Mouse (Mus musculus) cerebellum, adult 2 months (tissue): ENCODE measurements at regions not wholly inside any gene's neighbourhood (a gene's known extent, or its start where the extent isn't known, plus 50 kb on each side); places are given as distances from the start of the nearest gene placed in this dataset.

Experiments
- DNase-seq, 2 experiments: peaks; one replicate each; pipeline ENCODE4 v3.0.0; 2021
- H3K27ac ChIP-seq: fragments of 200-500 bp; 2 replicates; pipeline ENCODE4 v1.5.1; 2012; ENCODE audit warnings: low read length, control low read depth, inconsistent platforms; ENCODE audit not compliant: insufficient read depth
- H3K27me3 ChIP-seq: fragments of 200-500 bp; 2 replicates; pipeline ENCODE4 v1.6.1; 2012; ENCODE audit warnings: inconsistent platforms, mild to moderate bottlenecking, low read length, moderate library complexity; ENCODE audit not compliant: control insufficient read depth, insufficient read depth
- H3K4me1 ChIP-seq: fragments of 200-500 bp; 2 replicates; pipeline ENCODE4 v1.6.1; 2011; ENCODE audit warnings: low read length; ENCODE audit not compliant: control insufficient read depth, insufficient read depth
- H3K4me3 ChIP-seq: fragments of 200-500 bp; replicated peaks from 2 replicates; pipeline ENCODE3; 2011; ENCODE audit warnings: mild to moderate bottlenecking, low read depth, low read length, control low read depth; ENCODE audit not compliant: insufficient read depth
- CTCF ChIP-seq: fragments of 200-500 bp; IDR thresholded peaks from 2 replicates; pipeline ENCODE4 v1.5.1; 2011; ENCODE audit warnings: low read depth, mild to moderate bottlenecking, control low read depth, low read length, moderate library complexity, borderline replicate concordance; ENCODE audit not compliant: insufficient read depth
- POLR2A ChIP-seq: fragments of 200-500 bp; IDR thresholded peaks from 2 replicates; pipeline ENCODE4 v1.6.1; 2011; ENCODE audit warnings: low read length, control low read depth, borderline replicate concordance; ENCODE audit not compliant: insufficient read depth
- WGBS: fragments of 180-500 bp; shearing (Covaris S2); methylation state at CpG from one replicate; pipeline ENCODE4 v1.1.7; 2018; 5-methylcytosine and 5-hydroxymethylcytosine counted together

DNA sequence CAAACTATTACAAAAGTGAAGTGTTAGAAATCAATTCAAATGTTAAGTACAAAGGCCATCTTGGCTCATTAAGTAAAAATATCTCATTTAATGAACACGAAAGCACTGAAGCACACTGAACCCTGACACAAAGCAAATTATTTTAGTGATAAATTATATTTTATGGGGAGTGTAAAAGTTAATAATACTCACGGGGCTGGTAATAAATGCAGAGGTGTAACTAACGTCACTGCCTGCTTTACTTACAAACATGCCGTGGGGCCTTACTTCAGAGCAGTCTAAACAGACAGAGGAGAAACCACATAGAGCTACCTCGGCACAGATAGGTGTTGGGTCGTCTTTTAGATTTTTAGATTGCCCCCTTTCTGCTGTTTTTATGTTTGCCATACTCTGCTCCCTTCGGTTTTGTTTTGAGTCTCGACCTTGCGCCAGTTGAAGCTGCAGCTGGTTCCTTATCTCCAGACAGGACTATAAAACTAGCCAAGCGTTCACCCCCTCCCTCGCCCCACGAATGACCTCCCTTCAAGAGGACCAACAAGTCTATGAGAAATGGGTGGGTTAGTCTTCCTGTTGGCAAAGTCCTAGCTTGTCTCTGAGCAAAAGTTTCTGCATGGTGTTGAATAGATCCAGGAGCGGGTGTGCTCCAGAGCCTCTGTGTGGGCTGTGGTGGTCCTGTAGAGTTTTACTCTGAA, 181.8 kb upstream of the Nr5a2 start:
- Histone ChIP-seq H3K4me1 (no peaks in the 10 kb centered on the region), H3K27ac (no peak overlapping the region), H3K27me3 (no peaks in the 10 kb centered on the region), H3K4me3 (no peak overlapping the region)
- 84% methylated on average over 13 of the region's 13 CpGs for WGBS
- no peak for TF ChIP-seq POLR2A
- TF ChIP-seq CTCF, result no peak
- DNase-seq, result no peak

GRCm38 (mm10) chr1:137141372-137141771, 181.1 kb upstream of the Nr5a2 start:
- Histone ChIP-seq H3K27ac (no peak overlapping the region), H3K4me3 (no peak overlapping the region), H3K4me1 (no peaks in the 10 kb centered on the region), H3K27me3 (no peaks in the 10 kb centered on the region)
- WGBS, result 92% methylated on average over 5 of the region's 5 CpGs
- no peak for TF ChIP-seq CTCF
- TF ChIP-seq POLR2A, result no peak
- no peak for DNase-seq

GRCm38 (mm10) chr1:137136156-137136555, 175.9 kb upstream of the Nr5a2 start:
- Histone ChIP-seq H3K4me3 (no peak overlapping the region), H3K27ac (no peak overlapping the region), H3K27me3 (no peaks in the 10 kb centered on the region), H3K4me1 (no peaks in the 10 kb centered on the region)
- WGBS, result 75% methylated on average over 7 of the region's 7 CpGs
- TF ChIP-seq POLR2A, result no peak
- TF ChIP-seq CTCF, result no peak
- no peak for DNase-seq

- TF ChIP-seq CTCF, result no peak
- TF ChIP-seq POLR2A, result no peak
- DNase-seq, result no peak
- H3K4me1 ChIP-seq, result no peaks in the 10 kb centered on the region
- no peak overlapping the region for H3K27ac ChIP-seq
- H3K4me3 ChIP-seq, result no peak overlapping the region
- no peaks in the 10 kb centered on the region for H3K27me3 ChIP-seq
- WGBS, result 78% methylated on average over 7 of the region's 7 CpGs
Measured at GRCm38 (mm10) chr1:137133734-137134133, 173.5 kb upstream of the Nr5a2 start.

GRCm38 (mm10) chr1:137130264-137130663, 170.0 kb upstream of the Nr5a2 start:
- no peaks in the 10 kb centered on the region for H3K4me1 ChIP-seq
- H3K27me3 ChIP-seq, result no peaks in the 10 kb centered on the region
- no peak for DNase-seq
- WGBS, result 41% methylated on average over 3 of the region's 3 CpGs
- TF ChIP-seq POLR2A, result no peak
- no peak for TF ChIP-seq CTCF
- H3K27ac ChIP-seq, result no peak overlapping the region
- no peak overlapping the region for H3K4me3 ChIP-seq

GRCm38 (mm10) chr1:137129116-137129515, 168.9 kb upstream of the Nr5a2 start:
- H3K4me3 ChIP-seq, result no peak overlapping the region

GRCm38 (mm10) chr1:137117866-137118265, 157.6 kb upstream of the Nr5a2 start:
- H3K4me3 ChIP-seq, result no peak overlapping the region
- H3K4me1 ChIP-seq, result no peaks in the 10 kb centered on the region
- H3K27me3 ChIP-seq, result no peaks in the 10 kb centered on the region
- H3K27ac ChIP-seq, result no peak overlapping the region
- TF ChIP-seq POLR2A (no peak), CTCF (no peak)
- 78% methylated on average over 3 of the region's 3 CpGs for WGBS
- DNase-seq, result no peak

More at GRCm38 (mm10) chr1:137129116-137129515, 168.9 kb upstream of the Nr5a2 start:
- H3K27me3 ChIP-seq, result no peaks in the 10 kb centered on the region
- H3K27ac ChIP-seq, result no peak overlapping the region
- TF ChIP-seq CTCF (no peak), POLR2A (no peak)
- no peaks in the 10 kb centered on the region for H3K4me1 ChIP-seq
- no peak for DNase-seq
- WGBS, result 56% methylated on average over 9 of the region's 9 CpGs

- TF ChIP-seq POLR2A, result no peak
- no peak for TF ChIP-seq CTCF
- no peak overlapping the region for H3K4me3 ChIP-seq
- no peak for DNase-seq
- H3K4me1 ChIP-seq, result no peaks in the 10 kb centered on the region
- 60% methylated on average over 2 of the region's 2 CpGs for WGBS
- H3K27me3 ChIP-seq, result no peaks in the 10 kb centered on the region
- no peak overlapping the region for H3K27ac ChIP-seq
Measured at GRCm38 (mm10) chr1:137106444-137106843, 146.2 kb upstream of the Nr5a2 start.

DNA sequence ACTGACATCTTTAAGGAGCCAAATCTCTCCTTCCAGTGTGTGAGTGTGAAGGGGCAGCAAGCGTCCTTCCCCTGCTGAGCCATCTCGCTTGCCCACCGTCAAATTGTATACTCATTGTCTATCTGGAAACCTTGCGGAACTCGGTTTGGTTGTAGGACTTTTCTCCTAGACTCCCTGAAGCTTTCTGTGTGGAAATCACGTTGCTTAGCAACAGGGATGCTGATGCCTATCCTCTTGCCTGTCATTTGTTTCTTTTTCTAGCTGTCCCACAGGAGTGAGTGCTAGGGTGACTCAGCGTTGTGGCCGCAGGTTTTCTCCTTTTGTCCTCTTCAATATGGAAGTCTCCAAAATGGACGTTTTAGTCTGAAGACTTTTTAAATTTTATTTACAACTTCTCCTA, 131.5 kb upstream of the Nr5a2 start:
- H3K4me1 ChIP-seq, result no peaks in the 10 kb centered on the region
- no peaks in the 10 kb centered on the region for H3K27me3 ChIP-seq
- H3K4me3 ChIP-seq, result no peak overlapping the region
- TF ChIP-seq CTCF (no peak), POLR2A (no peak)
- H3K27ac ChIP-seq, result no peak overlapping the region
- WGBS, result 7% methylated on average over 9 of the region's 9 CpGs
- DNase-seq, result no peak
